Mouse (Mus musculus): ENCODE results near the gene Cherp.

GRCm38 (mm10) chr8:72491017-72491416 lies 16.0 kb upstream of the Cherp start:
- TF ChIP-seq POLR2A (IDR thresholded peaks at IDR 0.05; ENCODE audit: borderline replicate concordance, control insufficient read depth, low read depth, low read length), result no peak
- TF ChIP-seq CTCF (IDR thresholded peaks at IDR 0.05; ENCODE audit: control insufficient read depth, insufficient read depth, low read length), result no peak
